Mouse (Mus musculus) liver, embryonic 12.5 days (tissue): ENCODE data around the gene Efcc1. TPM values are rescaled to one million over a fixed set of nuclear protein-coding genes. Genes with fewer than 3 reads are reported as not detected.
A peak's percentile ranks its signal among the peaks of the same experiment; 100 is the strongest.

Source experiments
- ATAC-seq: fragments of 200-750 bp; cut with Nextera tagmentation; 2 replicates; pipeline ENCODE4 v1.8.0; 2017; ENCODE audit warnings: moderate number of reproducible peaks, mild to moderate bottlenecking, moderate library complexity
- H3K27ac ChIP-seq: fragments of 300-500 bp; sonication (generic); 2 replicates; pipeline ENCODE4 v1.5.1; 2016; ENCODE audit warnings: mild to moderate bottlenecking
- H3K27me3 ChIP-seq: fragments of 300-500 bp; sonication (generic); replicated peaks from 2 replicates; pipeline ENCODE4 v1.6.1; 2016; ENCODE audit warnings: mild to moderate bottlenecking, moderate library complexity
- H3K36me3 ChIP-seq: fragments of 300-500 bp; sonication (generic); 2 replicates; pipeline ENCODE4 v1.6.1; 2016; ENCODE audit warnings: mild to moderate bottlenecking, moderate library complexity
- H3K4me1 ChIP-seq: fragments of 300-500 bp; sonication (generic); 2 replicates; pipeline ENCODE4 v1.6.1; 2016
- H3K4me2 ChIP-seq: fragments of 300-500 bp; sonication (generic); 2 replicates; pipeline ENCODE4 v1.6.1; 2016; ENCODE audit warnings: mild to moderate bottlenecking, moderate library complexity
- H3K4me3 ChIP-seq: fragments of 300-500 bp; sonication (generic); 2 replicates; pipeline ENCODE4 v1.5.1; 2016; ENCODE audit warnings: mild to moderate bottlenecking, moderate library complexity
- H3K9ac ChIP-seq: fragments of 300-500 bp; sonication (generic); 2 replicates; pipeline ENCODE4 v1.6.1; 2016; ENCODE audit warnings: mild to moderate bottlenecking, moderate library complexity
- H3K9me3 ChIP-seq: fragments of 300-500 bp; sonication (generic); replicated peaks from 2 replicates; pipeline ENCODE4 v1.6.1; 2016; ENCODE audit warnings: mild to moderate bottlenecking, moderate library complexity
- WGBS: fragments of 180-500 bp; shearing (Covaris S2); methylation state at CpG from one replicate; pipeline ENCODE4 v1.1.7; 2016; ENCODE audit not compliant: insufficient replicate concordance; 5-methylcytosine and 5-hydroxymethylcytosine counted together
- polyA plus RNA-seq: library from polyadenylated mRNA; unstranded; fragments of >200 nt; fragmentation: Nextera tagmentation; extraction: Ambion mirVana; gene quantifications from 2 replicates; pipeline ENCODE4 v1.2.1, GENCODE M21; 2016

The Efcc1 gene
- polyA plus RNA-seq, 1 experiment from 2014 or later = 0.51 TPM

DNA sequence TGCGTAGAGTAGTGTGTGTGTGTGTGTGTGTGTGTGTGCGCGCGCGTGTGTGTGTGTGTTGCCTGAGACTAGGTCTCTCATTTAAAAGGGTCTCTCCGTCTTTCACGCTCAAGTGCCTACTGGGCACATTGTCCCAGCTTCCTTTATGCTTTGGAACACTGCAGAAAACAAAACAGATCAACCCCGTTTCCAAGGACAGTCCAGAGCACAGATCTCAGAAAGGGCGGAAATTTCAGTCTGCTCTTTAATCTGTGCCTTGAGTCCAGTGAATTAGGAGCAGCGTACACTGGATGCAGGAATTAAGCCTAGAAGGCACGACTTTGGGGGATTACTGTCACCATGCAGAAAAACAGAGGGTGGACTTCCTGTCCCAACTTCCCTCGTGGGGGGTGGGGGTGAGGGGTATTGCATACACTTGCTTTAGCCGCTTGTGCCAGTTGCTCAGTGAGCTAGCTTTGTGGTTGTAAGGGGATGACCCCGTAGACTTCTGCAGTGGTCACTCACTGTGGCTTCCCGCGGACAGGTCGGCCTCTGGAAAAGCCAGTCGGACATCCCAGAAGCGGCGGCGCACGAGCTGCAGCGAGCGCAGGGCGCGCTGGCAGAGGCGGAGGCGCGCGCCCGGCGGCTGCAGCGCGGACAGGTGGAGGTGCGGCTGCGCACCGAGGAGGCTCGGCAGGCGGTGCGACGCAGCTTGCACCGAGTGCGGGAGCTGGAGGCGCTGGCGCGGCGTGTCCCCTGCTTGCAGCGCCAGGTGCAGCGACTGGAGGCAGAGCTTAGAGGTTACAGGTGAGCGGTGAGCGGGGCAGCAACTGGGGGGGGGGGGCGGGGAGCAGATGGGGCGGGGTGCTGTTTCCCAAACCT is 1.7 kb downstream of the Efcc1 start:
- Histone ChIP-seq H3K27ac (no peak overlapping the region), H3K4me1 (peaks cover 21% of the 10 kb centered on the region), H3K9ac (no peak overlapping the region), H3K4me3 (peak overlapping the region; percentile 42), H3K9me3 (no peaks in the 10 kb centered on the region), H3K27me3 (peaks cover 97% of the 10 kb centered on the region), H3K4me2 (peak overlapping the region; percentile 69), H3K36me3 (no peaks in the 10 kb centered on the region)
- 6% methylated on average over 49 of the region's 53 CpGs for WGBS
- ATAC-seq = no peak

DNA sequence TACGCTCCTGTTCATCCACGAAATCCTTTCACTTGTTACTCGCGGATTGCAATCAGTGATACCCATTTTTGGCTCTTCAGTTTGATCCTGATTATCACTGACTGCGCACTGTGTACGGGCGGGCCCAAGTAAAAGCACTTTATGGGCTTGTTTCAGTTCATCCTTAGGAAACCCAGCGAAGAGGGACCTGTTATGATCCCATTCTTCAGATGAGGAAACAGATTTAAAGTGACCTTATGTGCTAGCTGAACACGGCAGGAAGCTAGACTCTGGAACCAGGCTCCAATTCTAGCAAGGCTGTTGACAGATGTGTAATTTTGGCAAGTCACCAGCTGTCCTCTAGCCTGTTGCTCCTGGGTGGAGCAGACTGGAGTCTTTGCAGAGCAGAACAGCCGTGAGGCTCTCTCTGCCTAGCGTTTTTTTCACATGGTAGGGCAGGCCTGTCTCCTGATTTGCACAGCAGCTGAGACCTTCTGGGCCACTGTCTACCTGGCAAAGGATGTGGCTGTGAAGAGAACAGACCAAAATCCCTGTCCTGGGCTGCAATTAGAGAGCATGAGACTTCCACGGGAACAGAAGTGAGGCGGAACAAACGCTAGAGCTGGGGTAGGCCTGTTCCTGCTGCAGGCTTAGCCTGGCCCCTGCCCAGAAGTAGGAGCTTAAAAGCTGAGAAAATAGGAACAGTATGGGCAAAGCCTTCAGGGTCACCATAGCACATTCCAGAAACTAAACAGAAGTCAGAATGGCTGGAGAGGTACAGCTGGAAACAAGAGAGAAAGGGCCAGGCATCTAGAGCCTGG is 2.7 kb downstream of the Efcc1 start:
- Histone ChIP-seq H3K9ac (no peak overlapping the region), H3K4me1 (peaks cover 31% of the 10 kb centered on the region), H3K9me3 (no peaks in the 10 kb centered on the region), H3K4me3 (peak overlapping the region; percentile 42; the same call in 1 of the 2 replicates), H3K27ac (no peak overlapping the region), H3K36me3 (no peaks in the 10 kb centered on the region), H3K4me2 (peak overlapping the region; percentile 69), H3K27me3 (peaks cover 89% of the 10 kb centered on the region)
- ATAC-seq = no peak
- 42% methylated on average over 14 of the region's 14 CpGs for WGBS

DNA sequence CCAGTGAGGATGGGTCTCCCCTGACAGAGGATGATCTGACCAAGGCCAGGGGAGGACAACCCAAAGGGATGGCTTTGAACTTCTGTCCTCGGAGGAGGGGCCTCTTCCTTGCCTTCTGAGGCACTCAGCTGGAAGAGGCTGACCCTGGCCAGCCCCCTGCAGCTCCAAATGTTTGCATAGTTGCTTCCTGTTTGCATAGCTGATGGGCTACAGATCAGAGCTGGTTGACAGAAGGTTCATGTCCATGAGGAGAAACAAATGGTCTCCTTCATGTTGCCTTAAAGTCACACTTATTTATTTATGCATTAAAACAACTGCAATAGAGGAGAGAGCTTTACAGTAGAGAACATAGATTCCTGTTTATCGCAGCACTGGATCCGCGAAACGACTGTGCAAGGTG is 3.5 kb downstream of the Efcc1 start:
- no peaks in the 10 kb centered on the region for H3K36me3 ChIP-seq
- H3K9ac ChIP-seq = no peak overlapping the region
- peaks cover 39% of the 10 kb centered on the region for H3K4me1 ChIP-seq
- WGBS = 67% methylated on average over 5 of the region's 5 CpGs
- no peak overlapping the region for H3K27ac ChIP-seq
- ATAC-seq = no peak
- H3K4me3 ChIP-seq = no peak overlapping the region
- H3K4me2 ChIP-seq = no peak overlapping the region
- H3K9me3 ChIP-seq = no peaks in the 10 kb centered on the region
- peaks cover 83% of the 10 kb centered on the region for H3K27me3 ChIP-seq

DNA sequence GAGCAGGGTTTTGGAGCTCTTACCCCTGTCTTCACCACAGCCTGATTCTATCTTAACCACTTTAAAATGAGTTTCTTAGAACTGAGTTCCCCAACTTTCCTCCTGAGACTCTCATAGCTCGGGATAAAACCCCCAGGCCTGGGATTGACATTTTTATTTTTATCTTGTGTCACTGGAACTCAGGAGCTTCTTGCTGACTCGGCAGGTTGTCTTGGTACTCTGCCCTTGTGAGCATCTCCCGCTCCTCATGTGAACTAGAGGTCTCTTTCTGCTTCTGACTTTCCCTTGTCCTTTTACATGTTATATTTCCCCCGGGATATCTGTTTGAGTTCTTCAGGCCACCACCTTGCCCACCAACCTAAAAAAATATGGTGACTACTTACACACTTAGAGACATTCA is 6.3 kb downstream of the Efcc1 start:
- Histone ChIP-seq H3K4me1 (peaks cover 65% of the 10 kb centered on the region), H3K27me3 (peaks cover 55% of the 10 kb centered on the region), H3K9ac (no peak overlapping the region), H3K4me2 (no peak overlapping the region), H3K36me3 (no peaks in the 10 kb centered on the region), H3K9me3 (no peaks in the 10 kb centered on the region), H3K4me3 (no peak overlapping the region), H3K27ac (no peak overlapping the region)
- ATAC-seq = no peak
- WGBS = 65% methylated on average over 4 of the region's 4 CpGs

DNA sequence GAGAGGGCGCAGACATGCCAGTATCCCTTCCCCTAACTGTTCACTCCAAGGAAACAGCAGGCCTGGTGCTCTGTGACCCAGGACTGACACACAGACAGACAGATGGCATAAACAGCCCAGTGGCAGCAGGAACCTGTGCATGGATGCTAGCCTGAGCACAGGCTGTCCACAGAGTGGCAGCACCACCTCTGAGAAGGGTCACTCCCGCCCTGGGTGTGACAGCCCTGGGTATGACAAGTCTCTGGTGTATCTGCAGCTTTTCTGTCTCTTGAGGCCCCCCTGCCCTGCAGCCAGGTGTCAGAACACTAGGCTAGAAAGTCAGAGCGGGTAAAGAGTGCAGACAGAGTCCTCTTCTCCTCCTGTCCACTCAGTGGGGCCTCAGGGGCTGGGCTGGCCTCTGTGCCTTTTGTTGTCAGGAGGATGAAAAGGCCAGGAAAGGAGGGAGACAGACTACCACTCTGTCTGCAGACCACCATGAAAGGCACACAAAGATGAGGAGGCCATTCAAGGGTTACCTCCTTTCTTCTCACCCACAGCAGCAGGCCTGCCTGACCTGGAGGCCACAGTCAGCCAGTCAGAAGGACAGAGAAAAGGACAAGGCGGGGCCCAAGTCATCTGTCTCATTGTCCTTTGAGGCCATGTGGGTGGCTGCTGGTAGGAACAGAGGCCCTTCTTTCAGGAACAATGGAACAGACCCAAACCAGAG is 7.4 kb downstream of the Efcc1 start:
- Histone ChIP-seq H3K4me1 (peaks cover 65% of the 10 kb centered on the region), H3K27me3 (peaks cover 43% of the 10 kb centered on the region), H3K27ac (0 out of 2 replicates have a peak overlapping the region, but pooled peaks have one; percentile 15), H3K9me3 (no peaks in the 10 kb centered on the region), H3K4me3 (no peak overlapping the region), H3K9ac (no peak overlapping the region), H3K36me3 (no peaks in the 10 kb centered on the region), H3K4me2 (no peak overlapping the region)
- WGBS = 66% methylated on average over 4 of the region's 4 CpGs
- no peak for ATAC-seq

DNA sequence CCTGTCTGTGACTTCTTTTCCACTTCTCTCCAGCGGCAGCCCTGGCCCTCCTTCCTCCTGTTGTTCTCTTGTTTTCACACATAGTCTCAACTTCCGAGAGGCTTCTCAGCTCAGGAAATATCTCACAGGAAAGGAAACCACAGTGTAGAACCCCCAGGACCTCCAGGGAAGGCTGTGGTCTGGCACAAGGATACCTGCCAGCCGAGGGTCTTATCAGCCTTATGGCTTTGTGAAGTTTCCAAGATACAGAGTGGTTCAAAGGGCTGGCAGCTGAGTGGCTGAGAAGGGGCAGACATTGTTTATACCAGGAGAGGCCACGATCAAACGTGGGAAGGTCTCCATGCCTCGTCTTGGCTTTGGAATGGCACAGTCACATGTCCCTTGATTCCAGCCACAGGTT is 9.2 kb downstream of the Efcc1 start:
- ATAC-seq = peak; percentile 8
- H3K9me3 ChIP-seq = no peaks in the 10 kb centered on the region
- peak overlapping the region; percentile 10; the same call in 1 of the 2 replicates for H3K9ac ChIP-seq
- H3K27me3 ChIP-seq = peaks cover 25% of the 10 kb centered on the region
- peaks cover 73% of the 10 kb centered on the region for H3K4me1 ChIP-seq
- H3K4me2 ChIP-seq = peak overlapping the region; percentile 35; the same call in 1 of the 2 replicates
- no peaks in the 10 kb centered on the region for H3K36me3 ChIP-seq
- H3K4me3 ChIP-seq = no peak overlapping the region
- peak overlapping the region; percentile 91 for H3K27ac ChIP-seq
- WGBS = 18% methylated on average over 6 of the region's 6 CpGs

DNA sequence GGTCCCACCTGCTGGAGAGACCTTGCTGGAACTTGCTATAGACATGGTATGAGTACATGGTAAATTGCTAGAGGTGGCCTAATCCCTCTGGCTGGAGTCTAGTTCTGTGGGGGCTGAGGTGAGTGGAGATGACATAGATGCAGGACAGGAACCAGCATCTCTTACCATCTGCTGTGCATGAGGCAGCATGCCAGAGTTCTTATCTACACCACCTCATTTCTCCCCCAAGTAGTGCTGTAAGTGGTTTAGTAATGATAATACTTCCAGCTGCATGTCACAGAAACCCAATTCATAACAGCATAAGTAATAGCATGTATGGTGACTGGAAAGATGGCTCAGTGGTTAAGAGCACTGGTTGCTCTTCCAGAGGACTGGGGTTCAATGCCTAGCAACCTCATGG is 9.8 kb downstream of the Efcc1 start:
- no peaks in the 10 kb centered on the region for H3K36me3 ChIP-seq
- H3K4me1 ChIP-seq = peaks cover 79% of the 10 kb centered on the region
- H3K9me3 ChIP-seq = no peaks in the 10 kb centered on the region
- peaks cover 19% of the 10 kb centered on the region for H3K27me3 ChIP-seq
- peak overlapping the region; percentile 47; the same call in 1 of the 2 replicates for H3K9ac ChIP-seq
- peak overlapping the region; percentile 91 for H3K27ac ChIP-seq
- no peak overlapping the region for H3K4me3 ChIP-seq
- peak overlapping the region; percentile 35 for H3K4me2 ChIP-seq
- ATAC-seq = peak; percentile 93

DNA sequence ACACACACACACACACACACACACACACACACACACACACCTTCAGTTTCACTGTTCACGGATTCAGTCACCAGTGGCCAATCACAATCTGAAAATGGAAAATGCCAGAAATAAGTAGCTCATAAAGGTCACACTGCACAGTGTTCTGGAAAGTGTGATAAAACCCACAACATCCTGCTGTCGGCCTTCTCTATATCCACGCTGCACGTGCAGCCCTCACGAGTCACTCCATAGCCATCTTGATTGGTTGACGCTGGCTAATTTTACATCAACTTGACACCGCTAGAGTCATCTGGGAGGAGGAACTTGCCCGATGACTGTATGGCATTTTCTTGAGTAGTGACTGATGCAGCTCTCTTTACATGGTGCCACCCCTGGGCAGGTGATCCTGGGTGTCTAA is 11.3 kb downstream of the Efcc1 start:
- H3K4me1 ChIP-seq = peaks cover 92% of the 10 kb centered on the region
- WGBS = 50% methylated on average over 8 of the region's 8 CpGs
- no peak overlapping the region for H3K27ac ChIP-seq

DNA sequence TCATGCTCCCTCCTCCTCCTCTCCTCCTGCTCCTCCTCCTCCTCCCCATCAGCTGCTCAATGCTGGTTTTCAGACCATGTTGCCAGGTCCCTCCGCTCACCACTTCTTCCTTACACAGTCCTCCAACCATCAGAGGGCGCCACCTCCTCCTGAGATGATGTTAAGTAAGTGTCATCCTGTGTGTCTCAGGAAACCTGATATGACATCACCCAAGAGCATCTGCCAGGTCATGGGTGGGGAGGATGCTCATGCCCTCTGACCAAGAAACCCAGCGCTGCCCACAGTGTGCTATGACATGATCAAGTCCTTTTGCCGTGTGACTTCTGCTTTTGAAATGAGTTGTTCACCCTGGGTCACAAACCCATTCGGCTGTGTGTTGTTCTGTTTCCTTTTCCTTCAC is 12.1 kb downstream of the Efcc1 start:
- no peak for ATAC-seq
- no peak overlapping the region for H3K27ac ChIP-seq
- no peak overlapping the region for H3K4me2 ChIP-seq
- no peaks in the 10 kb centered on the region for H3K36me3 ChIP-seq
- no peak overlapping the region for H3K4me3 ChIP-seq
- no peaks in the 10 kb centered on the region for H3K27me3 ChIP-seq
- H3K9ac ChIP-seq = no peak overlapping the region
- 80% methylated on average over 5 of the region's 5 CpGs for WGBS
- no peaks in the 10 kb centered on the region for H3K9me3 ChIP-seq
- H3K4me1 ChIP-seq = peaks cover 96% of the 10 kb centered on the region

More for the DNA sequence above, 11.3 kb downstream of the Efcc1 start:
- no peak for ATAC-seq
- Histone ChIP-seq H3K4me2 (no peak overlapping the region), H3K9me3 (no peaks in the 10 kb centered on the region), H3K4me3 (no peak overlapping the region), H3K9ac (no peak overlapping the region), H3K36me3 (no peaks in the 10 kb centered on the region), H3K27me3 (0 out of 2 replicates have a peak, but pooled peaks cover 6% of the 10 kb centered on the region)

DNA sequence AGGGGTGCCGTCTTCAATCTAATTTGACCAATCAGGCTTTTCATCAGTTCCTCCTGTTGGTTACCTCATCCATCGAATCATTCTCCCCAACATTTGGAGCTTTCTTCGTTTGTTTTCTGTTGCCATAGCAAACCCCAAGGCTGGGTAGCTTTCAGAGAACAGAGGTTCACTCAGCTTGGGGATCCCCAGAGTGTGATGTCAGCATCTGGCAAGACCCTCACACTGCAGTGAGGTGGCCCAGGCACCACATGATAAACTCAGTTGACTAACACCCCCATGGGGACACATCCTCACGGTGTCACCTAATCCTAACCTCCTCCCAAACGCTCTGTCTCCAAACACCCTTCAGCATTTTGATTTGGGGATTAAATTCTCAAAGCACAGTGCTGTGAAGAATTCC is 12.6 kb downstream of the Efcc1 start:
- no peak for ATAC-seq
- no peak overlapping the region for H3K4me3 ChIP-seq
- H3K36me3 ChIP-seq = no peaks in the 10 kb centered on the region
- no peak overlapping the region for H3K4me2 ChIP-seq
- 76% methylated on average over 5 of the region's 5 CpGs for WGBS
- no peaks in the 10 kb centered on the region for H3K27me3 ChIP-seq
- H3K9me3 ChIP-seq = no peaks in the 10 kb centered on the region
- no peak overlapping the region for H3K9ac ChIP-seq
- no peak overlapping the region for H3K27ac ChIP-seq
- peaks cover 96% of the 10 kb centered on the region for H3K4me1 ChIP-seq

DNA sequence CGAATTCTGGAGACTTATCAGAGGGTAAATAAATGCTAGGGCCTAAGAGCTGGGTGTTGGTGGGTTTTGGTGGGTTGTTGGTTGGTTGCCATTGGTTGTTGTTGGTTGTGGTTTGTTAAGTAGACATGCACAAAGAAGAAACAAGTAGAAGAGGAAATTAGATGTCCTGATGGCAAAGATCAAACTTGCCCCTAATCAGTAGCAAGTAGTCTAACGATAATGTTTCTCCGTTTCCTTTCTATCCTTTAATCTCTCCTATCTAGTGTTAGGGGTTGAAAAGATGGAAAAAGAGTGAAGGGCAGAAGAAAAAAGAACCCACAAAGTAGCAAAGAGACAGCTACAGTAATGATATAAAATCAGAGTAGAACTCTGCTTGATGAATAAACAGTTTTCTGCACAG is 14.0 kb downstream of the Efcc1 start:
- Histone ChIP-seq H3K4me3 (no peak overlapping the region), H3K4me1 (peaks cover 94% of the 10 kb centered on the region), H3K9ac (no peak overlapping the region), H3K27me3 (no peaks in the 10 kb centered on the region), H3K27ac (peak overlapping the region; percentile 52; the same call in 1 of the 2 replicates), H3K9me3 (no peaks in the 10 kb centered on the region), H3K4me2 (no peak overlapping the region), H3K36me3 (no peaks in the 10 kb centered on the region)
- 55% methylated on average over 3 of the region's 3 CpGs for WGBS
- no peak for ATAC-seq
